Mouse (Mus musculus) c-Kit-positive CD71-positive TER-119-positive erythroid progenitor cells, embryonic 14.5 days (primary cell): ENCODE data around the gene Sfxn2.

Experiments
- DNase-seq: peaks from one replicate; pipeline ENCODE4 v3.0.0-alpha.2; 2013; ENCODE audit warnings: low spot score

The Sfxn2 gene

DNA sequence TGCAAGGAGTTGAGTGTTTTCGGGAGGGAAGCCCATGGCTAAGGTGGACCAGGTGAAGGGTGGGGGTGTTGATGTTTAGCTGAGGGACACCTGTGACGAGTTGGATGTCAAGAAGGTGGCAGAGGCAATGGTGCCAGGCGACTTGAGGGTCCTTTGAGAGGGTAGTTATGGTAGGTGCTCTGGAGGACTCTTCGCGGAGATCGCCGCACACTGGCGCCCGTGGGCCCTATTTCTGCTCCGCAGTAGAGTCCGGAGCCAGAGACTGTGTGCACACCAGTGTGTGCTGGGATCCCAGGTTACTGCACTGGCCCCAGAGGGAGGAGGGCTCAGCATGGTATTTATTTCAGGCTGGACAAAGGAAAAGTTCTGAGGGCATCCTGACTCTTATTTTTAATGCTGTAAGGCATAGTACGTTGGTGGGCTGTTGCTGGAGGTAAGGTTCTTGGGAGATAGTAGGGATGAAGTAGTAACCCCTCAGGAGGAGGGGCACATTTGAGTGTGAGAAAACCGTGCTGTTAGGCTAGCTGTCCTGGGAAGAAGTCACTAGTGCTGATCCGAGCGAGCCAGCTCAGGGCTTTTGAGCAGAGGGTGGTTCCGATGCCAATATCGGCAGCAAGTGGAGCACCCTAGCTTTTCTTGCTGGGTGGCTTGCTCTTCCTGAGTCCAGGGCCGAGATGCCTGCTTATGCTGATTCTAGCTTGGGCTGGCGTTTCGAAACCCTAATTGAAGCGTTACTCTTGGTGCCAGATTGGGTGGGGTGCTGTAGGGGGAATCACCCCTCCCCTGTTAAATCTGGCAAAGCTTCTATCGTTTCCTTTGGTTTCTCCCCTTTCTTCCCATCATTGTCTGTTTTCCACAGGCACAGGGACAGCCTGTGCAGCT lies 26.5 kb downstream of the Sfxn2 start:
- peak; percentile 22 for DNase-seq

DNA sequence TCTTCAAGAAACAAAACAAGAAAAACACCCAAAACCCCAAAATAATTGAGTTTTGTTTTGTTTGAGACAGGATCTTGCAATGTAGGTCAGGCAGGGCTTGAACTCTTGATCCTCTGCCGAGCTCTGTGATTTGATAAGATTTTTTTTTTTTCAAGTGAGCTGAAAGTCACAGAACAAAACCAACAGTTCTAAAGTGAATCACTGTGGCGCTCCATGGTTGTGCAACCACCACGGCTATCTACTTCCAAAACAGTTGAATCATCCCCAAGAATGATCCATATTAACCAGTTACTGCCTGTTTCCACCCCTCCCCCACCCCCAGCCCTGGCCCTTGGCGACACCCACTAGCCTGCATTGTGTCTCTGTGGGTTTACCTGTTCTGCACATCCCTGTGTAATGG lies 27.2 kb downstream of the Sfxn2 start:
- no peak for DNase-seq

DNA sequence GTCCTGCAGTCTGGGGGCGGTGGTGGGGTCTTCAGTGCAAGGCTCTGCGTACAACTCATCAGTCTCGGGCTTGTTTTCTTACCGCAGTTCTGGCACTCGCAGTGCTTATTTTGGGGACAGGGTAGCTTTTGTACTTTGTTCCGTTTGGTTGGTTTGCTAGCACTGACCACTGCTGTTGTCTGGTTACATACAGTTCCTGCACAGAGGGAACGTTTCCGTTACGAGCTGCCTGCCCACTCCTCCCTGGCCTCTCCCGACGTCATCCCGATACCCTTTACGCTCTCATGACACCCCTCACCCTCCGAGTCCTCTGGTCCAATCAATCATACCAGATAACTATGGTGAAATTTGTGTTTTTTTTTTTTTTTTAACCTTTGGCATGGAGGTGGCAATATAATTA lies 28.3 kb downstream of the Sfxn2 start:
- no peak for DNase-seq

DNA sequence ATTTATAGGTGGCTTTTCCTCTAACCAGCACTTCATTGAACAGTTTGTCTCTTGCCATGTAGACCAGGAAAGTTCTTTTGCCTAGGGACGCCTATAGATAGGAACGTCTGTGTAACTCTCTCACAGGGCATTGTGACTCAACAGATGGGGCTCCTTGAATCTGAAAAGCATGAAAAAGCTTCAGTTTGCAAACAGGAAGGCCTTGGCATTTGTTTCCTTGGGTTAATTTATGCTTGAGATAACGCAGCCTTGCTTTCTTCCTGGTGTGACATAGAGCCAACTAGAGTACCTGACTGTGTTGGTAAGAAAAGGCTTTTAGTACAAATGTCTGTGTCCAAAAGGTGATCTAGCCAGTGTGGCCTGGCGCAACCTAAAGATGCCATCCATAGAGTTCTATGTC lies 29.2 kb downstream of the Sfxn2 start:
- DNase-seq = no peak

DNA sequence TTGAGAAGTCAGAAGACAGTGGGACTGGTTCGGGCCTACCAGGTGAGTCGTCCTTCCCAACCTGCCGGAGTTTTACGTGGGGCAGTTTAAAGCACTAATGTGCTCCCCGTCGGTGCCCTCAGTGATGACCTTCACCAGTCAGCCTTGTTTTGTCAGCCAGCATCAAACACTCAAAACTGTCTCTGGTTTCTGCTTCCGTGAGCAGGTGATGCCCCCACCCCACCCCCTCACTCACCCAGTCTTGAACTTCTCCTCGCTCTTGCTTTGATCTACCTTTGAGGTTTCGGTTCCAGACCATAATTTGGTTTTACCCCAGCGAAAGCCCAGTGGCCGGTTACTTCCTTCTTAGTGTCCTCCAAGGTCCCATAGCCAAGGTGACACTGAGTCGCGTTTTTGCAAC lies 33.6 kb downstream of the Sfxn2 start:
- no peak for DNase-seq

DNA sequence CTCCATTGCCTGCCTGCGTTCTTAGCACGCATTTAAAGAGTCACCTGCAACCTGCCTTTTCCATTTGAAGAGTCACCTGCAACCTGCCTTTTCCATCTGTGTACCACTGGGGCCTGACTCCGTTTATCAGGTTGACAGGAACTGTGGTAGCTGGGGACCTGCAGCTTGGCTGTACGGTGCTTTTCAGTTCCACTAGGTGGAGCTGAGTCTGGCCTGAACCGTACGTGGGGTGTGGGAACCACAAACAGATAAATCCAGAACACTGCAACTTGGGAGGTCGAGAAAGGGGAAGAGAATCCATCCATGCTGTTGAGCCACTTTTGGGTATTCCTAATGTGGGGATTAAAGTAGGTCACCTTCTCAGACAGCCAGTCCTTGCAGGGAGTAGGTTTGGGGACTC lies 34.3 kb downstream of the Sfxn2 start:
- DNase-seq = peak; percentile 22

DNA sequence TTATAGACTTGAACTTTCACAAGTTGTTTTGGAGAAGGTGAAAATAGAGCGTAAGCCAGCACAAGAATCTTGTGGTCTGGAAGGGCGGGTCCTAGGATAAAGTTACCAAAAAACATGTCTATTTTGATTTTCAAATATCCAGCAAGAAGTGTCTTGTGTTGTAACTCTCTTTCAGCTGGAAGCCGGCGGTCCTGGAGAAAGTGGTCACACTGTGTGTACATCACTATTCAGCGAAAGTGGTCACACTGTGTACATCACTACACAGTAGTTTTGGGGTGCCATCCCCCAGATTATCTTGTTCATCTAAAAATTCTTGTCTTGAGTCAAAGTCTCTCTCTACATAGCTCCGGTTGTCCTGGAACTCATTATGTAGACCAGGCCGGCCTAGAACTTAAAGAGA lies 35.0 kb downstream of the Sfxn2 start:
- DNase-seq = no peak

DNA sequence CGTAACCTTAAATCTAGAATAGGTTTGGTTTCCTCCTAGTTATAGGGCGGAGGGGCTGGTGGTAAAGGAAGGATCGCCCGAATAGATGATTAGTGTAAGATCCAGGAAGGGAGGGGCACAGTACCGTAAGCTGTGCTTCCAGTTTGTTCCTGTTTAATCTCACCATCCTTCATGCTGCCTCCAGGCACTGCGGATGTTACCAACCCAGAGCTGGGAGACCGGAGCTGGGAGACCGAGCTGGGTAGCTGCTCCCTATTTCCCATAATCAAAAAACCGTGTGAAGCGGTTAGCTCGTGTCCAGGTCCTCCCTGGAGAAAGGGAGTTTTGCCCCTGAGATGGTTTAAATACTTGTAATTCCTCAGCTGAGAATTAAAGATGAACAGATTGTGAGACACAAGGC lies 43.2 kb downstream of the Sfxn2 start:
- no peak for DNase-seq

DNA sequence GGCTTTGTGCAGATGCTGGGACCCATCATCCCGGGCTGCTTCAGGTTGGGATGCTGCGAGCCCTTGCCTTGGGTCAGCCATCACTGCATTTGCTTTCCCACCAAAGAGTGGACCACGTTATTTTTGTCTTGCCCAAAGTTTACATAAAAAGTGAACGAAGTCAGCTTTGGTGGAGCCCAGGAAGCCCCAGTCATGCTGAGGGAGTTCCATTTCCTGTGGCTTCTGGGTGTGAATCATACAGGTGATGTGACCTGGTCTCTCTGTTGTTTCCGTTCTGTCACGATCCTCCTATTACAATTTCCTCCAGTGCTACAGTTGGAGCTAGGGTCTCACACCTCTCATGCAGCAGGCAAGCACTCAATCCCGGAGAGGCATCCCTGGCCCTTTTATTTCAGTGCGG lies 44.2 kb downstream of the Sfxn2 start:
- DNase-seq = no peak

DNA sequence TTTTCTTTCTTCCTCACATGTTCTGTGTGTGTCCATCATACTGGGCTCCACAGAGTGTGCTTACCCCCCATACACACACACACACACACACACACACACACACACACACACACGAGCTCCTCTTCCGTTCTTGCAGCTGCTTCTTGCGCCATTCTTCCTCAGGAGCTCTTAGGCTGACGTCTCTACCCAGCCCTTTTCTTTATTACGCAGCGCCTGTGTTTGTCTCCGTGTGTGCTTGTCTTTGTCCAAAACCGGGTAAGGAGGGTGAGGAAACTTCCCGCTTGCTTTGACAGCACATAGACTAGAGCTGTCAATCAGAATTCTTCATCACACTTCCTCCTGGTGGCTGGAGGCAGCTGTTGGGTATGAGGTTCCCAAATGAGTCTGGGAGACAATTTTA lies 45.2 kb downstream of the Sfxn2 start:
- no peak for DNase-seq

DNA sequence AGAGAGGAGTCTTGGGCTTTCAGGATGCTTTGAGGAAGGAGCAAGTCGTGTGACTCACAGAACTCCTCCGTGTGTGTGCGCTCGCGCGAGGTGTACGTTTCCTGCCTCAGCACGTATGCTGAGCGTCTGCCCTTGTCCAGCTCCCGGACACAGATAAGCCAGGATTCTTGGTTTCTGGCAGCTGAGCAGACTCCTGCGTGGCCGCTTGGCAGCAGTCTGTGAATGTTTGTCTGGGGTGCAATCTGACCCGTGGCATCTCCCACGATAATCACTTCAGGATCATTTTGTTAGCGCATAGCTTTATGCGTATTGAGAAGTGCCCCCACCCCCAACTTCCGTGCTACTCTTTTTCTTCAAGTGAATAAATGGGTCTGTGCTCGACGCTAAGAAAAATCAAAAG lies 45.8 kb downstream of the Sfxn2 start:
- DNase-seq = no peak

DNA sequence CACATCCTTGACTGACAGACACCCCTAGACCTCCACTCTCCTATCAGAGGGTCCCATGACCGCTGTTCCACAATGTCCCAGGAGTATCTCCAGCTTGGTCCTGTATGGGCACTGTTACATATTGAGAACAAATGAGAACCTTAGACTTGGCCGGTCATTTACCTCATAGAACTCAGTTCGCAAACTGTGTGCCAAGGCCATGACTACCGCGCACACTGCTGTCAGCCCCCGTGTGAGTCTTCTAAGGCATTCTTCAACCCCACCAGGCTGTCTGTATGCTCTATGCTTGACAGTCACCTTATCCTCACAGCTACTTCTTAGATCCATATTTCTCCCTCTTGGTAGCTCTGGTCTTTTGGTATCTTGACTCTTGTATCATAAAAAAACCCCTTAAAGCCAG lies 46.4 kb downstream of the Sfxn2 start:
- DNase-seq = no peak

DNA sequence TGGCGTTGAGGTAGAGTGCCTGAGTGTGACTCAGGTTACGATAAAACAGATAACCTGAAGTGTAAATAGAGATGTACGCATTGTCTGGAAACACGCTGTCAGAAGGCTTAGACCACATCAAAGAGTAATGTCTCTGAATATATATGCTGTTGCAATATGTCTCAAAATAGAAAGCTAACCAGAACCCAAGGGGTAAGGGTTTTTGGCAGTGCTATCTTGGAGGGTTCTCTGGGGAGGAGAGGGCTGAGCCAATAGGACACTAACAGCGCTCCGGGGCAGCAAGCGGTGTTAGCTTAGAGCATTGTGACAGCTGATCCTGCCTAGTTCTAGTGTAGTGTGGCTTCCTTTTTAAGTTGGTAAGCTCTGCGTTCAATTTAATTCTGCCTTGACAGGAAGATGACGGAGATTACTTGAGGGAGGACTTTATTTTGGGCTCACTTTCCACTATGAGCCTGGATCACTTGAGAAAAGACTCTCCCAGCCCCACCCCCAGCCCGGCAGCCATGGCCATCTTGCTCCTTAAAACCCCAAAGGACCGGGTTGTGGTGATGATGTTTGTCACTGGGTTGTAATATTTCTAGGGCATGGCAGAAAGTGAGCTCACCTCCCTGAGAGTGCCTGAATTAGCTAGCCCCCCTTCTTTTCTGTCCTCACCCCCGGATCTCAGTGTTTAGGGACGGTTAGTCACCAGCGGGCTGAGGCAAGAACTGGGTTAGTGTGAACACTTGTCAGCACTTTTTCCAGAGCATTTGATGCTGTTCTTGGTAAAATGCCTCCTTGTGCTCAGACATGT lies 47.0 kb downstream of the Sfxn2 start:
- DNase-seq = no peak

DNA sequence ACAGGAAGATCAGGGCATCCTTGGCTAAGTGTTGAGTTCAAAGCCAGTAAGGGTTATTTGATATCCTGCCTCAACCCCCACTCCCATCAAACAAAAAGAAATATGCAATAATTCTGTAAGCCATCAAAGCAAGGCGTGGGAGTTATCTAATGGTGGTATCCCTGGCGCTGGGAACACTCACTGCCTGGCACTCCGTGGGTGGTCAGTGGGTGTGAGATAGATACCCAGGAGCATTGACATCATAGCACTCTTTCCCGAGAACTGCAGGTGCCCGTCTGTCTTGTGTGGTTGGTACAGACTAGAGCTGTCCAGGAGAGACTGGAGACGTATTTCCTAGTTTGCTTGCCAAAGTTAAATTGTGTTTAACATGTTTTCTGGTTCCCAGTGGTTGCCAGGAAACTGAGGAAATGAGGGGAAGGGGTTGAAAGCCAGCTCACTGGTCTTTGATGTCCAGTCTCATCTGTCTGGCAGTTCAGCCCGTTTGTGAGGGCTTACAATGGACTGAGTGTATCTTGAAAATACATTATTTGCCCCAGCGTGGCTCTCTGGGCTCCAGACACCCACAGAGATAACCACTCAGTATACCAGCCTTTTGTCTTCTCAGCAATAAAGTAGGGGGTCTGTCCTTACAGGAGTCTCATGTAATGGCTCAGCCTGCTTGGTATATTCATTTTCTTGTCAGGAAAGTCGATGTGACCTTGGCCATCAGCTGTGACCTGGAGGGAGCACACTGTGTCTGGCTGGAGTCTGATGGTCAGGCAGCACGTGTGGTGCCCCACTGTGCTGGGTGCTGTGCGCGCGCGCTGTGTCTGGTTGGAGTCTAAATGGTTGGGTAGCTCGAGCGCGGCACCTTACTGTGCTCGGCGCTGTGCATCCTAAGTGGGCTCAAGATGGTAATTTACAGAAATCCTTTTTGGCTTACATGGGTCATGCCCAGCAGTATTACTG lies 48.3 kb downstream of the Sfxn2 start:
- DNase-seq = no peak

DNA sequence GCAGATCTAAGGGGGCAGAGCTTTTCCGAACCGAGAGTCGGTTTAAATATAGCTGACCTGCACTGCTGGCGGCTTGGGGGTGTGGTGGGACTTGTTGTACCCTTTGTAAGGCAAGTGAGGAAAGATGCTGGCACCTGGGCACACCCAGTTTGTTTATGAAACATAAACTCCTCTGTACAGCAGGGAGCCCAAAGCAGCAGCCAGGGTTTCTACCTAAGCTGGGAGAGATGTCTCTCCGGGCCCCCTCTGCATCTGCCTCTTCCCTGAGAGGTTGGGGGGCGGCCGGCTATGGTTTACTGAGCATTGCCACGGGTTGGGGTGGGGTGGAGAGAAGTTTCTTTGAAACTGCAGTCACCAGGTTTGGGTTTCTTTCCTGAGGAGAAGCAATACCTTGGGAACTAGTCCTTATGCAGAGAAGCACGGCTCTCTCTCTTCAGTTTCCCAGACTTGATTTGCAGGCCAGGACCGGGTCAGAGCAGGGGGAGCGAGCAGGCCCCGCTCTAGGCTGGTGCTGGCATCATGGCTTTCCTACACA lies 49.6 kb downstream of the Sfxn2 start:
- no peak for DNase-seq

DNA sequence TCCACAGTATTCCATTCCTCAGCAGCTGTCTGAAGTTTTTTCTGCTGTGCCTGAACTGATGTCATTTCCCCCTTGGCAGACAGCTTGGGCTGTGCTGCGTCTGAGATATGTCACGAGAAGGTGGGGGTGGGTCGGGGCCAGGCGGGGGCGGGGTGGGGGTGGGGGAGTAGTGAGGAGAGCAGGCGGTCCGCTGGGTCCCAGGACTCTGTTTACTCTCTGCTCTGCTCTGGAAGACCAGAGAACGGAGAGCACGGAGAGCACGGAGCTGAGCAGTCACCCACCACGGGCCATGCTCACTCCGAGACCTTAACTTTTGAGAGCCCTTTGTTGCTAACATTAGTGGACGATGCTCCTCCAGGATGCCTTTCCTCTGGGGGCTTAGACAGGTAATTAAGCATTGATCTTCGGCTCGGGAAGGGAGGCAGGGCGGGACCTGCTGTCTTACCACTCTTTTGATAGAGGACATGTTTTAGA lies 50.1 kb downstream of the Sfxn2 start:
- DNase-seq = no peak

DNA sequence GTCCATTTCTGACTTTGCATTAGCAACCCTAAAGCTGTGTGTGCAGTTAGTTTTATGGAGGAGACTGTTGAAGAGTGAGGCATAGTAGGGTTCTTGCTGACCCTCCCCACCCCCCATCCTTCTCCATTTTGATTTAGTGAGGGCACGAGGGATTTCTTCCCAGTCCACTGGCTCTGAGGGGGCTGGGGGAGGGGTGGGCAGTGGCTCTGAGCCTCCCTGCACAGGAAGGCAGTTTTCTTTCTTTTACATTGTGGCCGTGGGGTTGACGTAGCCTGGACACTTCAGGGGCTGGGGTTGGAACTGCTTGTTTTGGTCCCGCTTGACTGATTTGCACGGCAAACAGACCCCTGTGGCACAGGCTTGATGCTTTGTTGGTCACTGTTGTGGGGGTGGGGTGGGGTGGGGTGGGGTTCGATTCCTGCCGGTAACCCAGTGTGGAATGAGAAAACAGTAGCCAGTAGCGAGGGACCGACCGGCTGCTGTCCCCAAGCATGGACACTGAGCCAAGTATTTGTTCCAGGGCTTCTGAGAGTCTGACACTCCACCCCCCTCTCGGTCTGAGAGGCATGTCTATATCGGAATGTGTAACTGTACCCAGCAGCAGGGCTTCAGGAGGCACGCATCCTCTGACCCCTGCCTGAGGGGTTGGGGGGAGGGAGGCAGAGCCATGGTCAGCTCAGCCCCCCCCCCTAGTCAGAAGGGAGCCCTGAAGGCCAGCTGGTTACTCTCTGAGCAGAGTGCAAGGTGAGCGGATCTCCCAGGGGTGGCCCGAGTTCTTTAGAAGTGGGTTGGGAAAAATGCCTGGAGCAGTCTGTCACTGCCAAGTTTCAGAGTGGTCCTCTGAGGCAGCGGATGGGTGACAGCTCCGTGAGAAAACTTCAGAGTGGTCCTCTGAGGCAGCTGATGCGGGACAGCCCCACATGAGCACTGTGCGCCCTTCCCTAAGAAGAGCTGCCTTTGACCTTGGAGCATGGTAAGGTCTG lies 50.9 kb downstream of the Sfxn2 start:
- DNase-seq = no peak

DNA sequence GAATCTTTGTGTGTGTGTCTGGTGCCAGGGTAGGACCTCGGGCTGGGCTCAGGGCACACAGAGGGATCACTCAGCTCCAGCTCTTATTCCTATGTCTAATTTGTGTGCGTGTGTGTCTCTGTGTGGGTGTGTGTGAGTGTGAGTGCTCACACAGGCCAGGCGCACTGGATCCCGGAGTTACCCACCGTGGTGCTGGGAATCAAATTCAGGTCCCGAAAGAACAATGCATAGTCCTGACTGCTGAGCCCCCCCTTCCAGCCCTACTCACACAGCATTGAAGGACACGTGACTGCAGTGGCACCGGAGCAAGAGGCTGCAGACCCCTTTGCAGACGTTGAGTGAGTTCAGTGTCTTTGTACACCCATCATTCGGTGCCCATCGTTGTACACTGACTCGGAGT lies 51.9 kb downstream of the Sfxn2 start:
- no peak for DNase-seq

DNA sequence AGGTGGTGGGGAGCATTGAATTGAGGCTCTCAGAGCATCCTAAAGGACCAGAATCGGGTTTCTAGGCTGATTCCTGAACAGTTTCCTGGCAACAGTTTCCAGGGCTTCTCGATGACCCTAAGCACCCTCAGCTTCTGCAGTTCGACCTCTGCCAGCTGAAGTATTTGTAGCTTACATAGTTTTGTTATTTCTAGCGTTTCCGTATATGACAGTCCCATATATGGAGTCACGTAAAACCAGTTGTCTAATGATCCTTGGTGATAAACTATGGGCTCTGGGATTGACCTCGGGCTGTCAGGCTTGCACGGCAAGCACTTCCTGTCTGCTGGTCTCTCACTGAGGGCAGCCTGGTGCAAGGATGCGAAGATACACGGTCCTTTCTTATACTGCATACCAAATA lies 52.4 kb downstream of the Sfxn2 start:
- no peak for DNase-seq

DNA sequence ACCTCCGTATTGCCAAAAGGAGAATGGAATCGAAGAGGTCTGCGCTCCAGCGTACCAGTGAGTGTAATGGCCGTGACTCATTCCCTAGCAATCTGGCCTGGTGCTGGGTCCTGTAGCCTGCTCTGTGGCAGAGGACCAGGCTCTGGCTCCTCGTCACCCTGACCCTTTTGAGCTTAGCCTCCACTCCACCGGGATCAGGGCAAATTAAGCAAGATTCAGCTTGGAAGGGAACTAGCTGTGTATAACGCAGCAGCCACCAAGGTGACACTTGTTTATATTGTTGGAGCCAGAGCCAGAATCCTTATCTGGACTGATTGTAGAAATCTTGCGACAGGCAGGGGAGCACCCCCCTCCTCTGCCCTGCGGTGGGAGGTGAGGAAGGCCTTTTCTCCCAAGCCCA lies 55.2 kb downstream of the Sfxn2 start:
- DNase-seq = no peak

DNA sequence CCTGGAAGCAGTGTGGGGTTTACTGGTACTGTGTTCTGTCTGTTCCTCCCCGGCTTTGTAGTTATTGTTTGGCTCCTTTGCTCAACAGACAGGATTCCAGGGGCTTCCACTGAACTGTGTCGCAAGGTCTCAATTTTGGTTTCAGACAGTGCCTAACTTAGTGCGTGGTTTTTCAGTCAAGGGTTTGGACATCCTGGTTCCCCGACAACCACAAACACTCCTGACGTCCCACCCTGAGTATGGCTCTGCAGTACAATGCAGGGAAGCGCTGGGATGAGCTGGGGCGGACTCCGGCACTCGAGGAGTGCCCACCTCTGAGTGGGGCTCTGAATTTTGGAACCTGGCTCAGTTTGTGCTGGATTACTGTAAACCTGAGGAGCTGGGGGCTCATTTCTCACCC lies 56.6 kb downstream of the Sfxn2 start:
- no peak for DNase-seq
